Mouse (Mus musculus): Measurements from ENCODE around the gene Neurog2.

Gene Neurog2

GRCm38 (mm10) chr3:127646156-127646825, 13.4 kb downstream of the Neurog2 start:
- DNase-seq, result no peak

- DNase-seq, result no peak
Observed at GRCm38 (mm10) chr3:127651742-127652653, 19.1 kb downstream of the Neurog2 start.

GRCm38 (mm10) chr3:127660712-127661111, 27.8 kb downstream of the Neurog2 start:
- no peak for DNase-seq

- no peak for DNase-seq
Observed at GRCm38 (mm10) chr3:127661646-127662531, 29.0 kb downstream of the Neurog2 start.

GRCm38 (mm10) chr3:127679703-127680102, 46.8 kb downstream of the Neurog2 start:
- DNase-seq, result no peak
